24 mouse cellular contexts compared by ENCODE assay signal in genomic region chr7:80068341-80068740, GRCm38 (mm10). TPM values are rescaled to one million over a fixed set of nuclear protein-coding genes. Genes with fewer than 3 reads are reported as not detected.
A peak's percentile ranks its signal among the peaks of the same experiment; 100 is the strongest.
DNase-seq lines count a peak whose midpoint lies in the region; ATAC-seq and TF ChIP-seq lines count a peak whose summit lies in the region.
"Had no signal": no experiment of that assay in that cellular context is flagged by ENCODE, and none has a peak within 500 bp of the region (broad histone marks: within the 10 kb centered on the region; RNA-seq: fewer than 3 reads in every experiment).

No protein-coding gene starts in this region.

- no peaks in the 10 kb centered on the region for H3K27me3 ChIP-seq in forebrain, embryonic 12.5 days
- no peaks in the 10 kb centered on the region for H3K27me3 ChIP-seq in forebrain, embryonic 13.5 days
- H3K27me3 ChIP-seq in heart, embryonic 16.5 days (ENCODE audit: control insufficient read depth, insufficient read depth, low read length): no peaks in the 10 kb centered on the region
- no peaks in the 10 kb centered on the region for H3K27me3 ChIP-seq in embryonic facial prominence, embryonic 15.5 days
- H3K27me3 ChIP-seq in liver, postnatal 0 days (ENCODE audit: insufficient read depth, low read length): no peaks in the 10 kb centered on the region
- H3K27me3 ChIP-seq: CH12.LX; hindbrain, embryonic 12.5 days; kidney, embryonic 15.5 days; limb, embryonic 13.5 days; liver, embryonic 12.5 days; midbrain, embryonic 15.5 days; neural tube, embryonic 13.5 days had no signal

- no peak for DNase-seq in heart, adult 9 months (ENCODE audit: low spot score in 2 of 2)
- DNase-seq in ZHBTc4 (ENCODE audit: low read depth, low spot score): peak; percentile 39
- DNase-seq in liver, postnatal 0 days: no peak
- DNase-seq: adrenal gland, postnatal 10 days; cerebellum, adult 8-10 months; kidney, adult 11 months; layer of hippocampus, adult 9-11 months; lung, adult 2 months; lung, postnatal 14 days; retina, postnatal 1 day; right cerebral cortex, postnatal 25 days; spleen, adult 18-20 months had no signal

- ATAC-seq in forebrain, embryonic 12.5 days (ENCODE audit: low FRiP score): no peak
- no peak for ATAC-seq in forebrain, embryonic 13.5 days
- ATAC-seq in heart, embryonic 16.5 days (replicated peaks; ENCODE audit: extremely low read depth, insufficient read depth, low FRiP score): no peak
- ATAC-seq in embryonic facial prominence, embryonic 15.5 days (ENCODE audit: insufficient number of reproducible peaks, low FRiP score, low TSS enrichment, low read depth): no peak
- no peak for ATAC-seq in liver, postnatal 0 days
- ATAC-seq: liver, embryonic 12.5 days; midbrain, embryonic 15.5 days had no signal

- no peaks in the 10 kb centered on the region for H3K36me3 ChIP-seq in forebrain, embryonic 12.5 days (replicated peaks)
- H3K36me3 ChIP-seq in forebrain, embryonic 13.5 days (ENCODE audit: poor library complexity, severe bottlenecking): no peaks in the 10 kb centered on the region
- H3K36me3 ChIP-seq in heart, embryonic 16.5 days (ENCODE audit: control insufficient read depth, insufficient read depth): no peaks in the 10 kb centered on the region
- no peaks in the 10 kb centered on the region for H3K36me3 ChIP-seq in embryonic facial prominence, embryonic 15.5 days
- H3K36me3 ChIP-seq in liver, postnatal 0 days (replicated peaks; ENCODE audit: insufficient read depth, low read length): no peaks in the 10 kb centered on the region
- H3K36me3 ChIP-seq: hindbrain, embryonic 12.5 days; kidney, embryonic 15.5 days; limb, embryonic 13.5 days; liver, embryonic 12.5 days; midbrain, embryonic 15.5 days; neural tube, embryonic 13.5 days had no signal

- H3K9ac ChIP-seq in forebrain, embryonic 12.5 days: no peak overlapping the region
- H3K9ac ChIP-seq in forebrain, embryonic 13.5 days: no peak overlapping the region
- H3K9ac ChIP-seq in heart, embryonic 16.5 days (ENCODE audit: low read length): no peak overlapping the region
- no peak overlapping the region for H3K9ac ChIP-seq in embryonic facial prominence, embryonic 15.5 days
- H3K9ac ChIP-seq in liver, postnatal 0 days (replicated peaks): no peak overlapping the region
- H3K9ac ChIP-seq: kidney, embryonic 15.5 days; limb, embryonic 13.5 days; liver, embryonic 12.5 days; midbrain, embryonic 15.5 days had no signal

- peaks cover 70% of the 10 kb centered on the region for H3K4me1 ChIP-seq in forebrain, embryonic 12.5 days
- H3K4me1 ChIP-seq in forebrain, embryonic 13.5 days: peaks cover 68% of the 10 kb centered on the region
- H3K4me1 ChIP-seq in heart, embryonic 16.5 days (ENCODE audit: control insufficient read depth, insufficient read depth, low read length): peaks cover 38% of the 10 kb centered on the region
- peaks cover 72% of the 10 kb centered on the region for H3K4me1 ChIP-seq in embryonic facial prominence, embryonic 15.5 days
- peaks cover 29% of the 10 kb centered on the region for H3K4me1 ChIP-seq in liver, postnatal 0 days (ENCODE audit: insufficient read depth)

- 0 out of 2 replicates have a peak overlapping the region, but pooled peaks have one; percentile 13 for H3K27ac ChIP-seq in forebrain, embryonic 12.5 days
- no peak overlapping the region for H3K27ac ChIP-seq in forebrain, embryonic 13.5 days
- no peak overlapping the region for H3K27ac ChIP-seq in heart, embryonic 16.5 days (ENCODE audit: low read length)
- H3K27ac ChIP-seq in embryonic facial prominence, embryonic 15.5 days (replicated peaks): peak overlapping the region; percentile 83
- H3K27ac ChIP-seq in liver, postnatal 0 days (ENCODE audit: low read depth): no peak overlapping the region
- H3K27ac ChIP-seq: limb, embryonic 13.5 days; liver, embryonic 12.5 days had no signal

- TF ChIP-seq CTCF in liver, postnatal 0 days (IDR thresholded peaks at IDR 0.05; ENCODE audit: low read depth): no peak

- no peak overlapping the region for H3K4me2 ChIP-seq in forebrain, embryonic 12.5 days
- no peak overlapping the region for H3K4me2 ChIP-seq in forebrain, embryonic 13.5 days
- 0 out of 2 replicates have a peak overlapping the region, but pooled peaks have one; percentile 18 for H3K4me2 ChIP-seq in heart, embryonic 16.5 days (ENCODE audit: low read depth, low read length)
- peak overlapping the region; percentile 17; the same call in 1 of the 2 replicates for H3K4me2 ChIP-seq in embryonic facial prominence, embryonic 15.5 days (replicated peaks)
- no peak overlapping the region for H3K4me2 ChIP-seq in liver, postnatal 0 days (ENCODE audit: low read depth, low read length)
- H3K4me2 ChIP-seq: hindbrain, embryonic 12.5 days; limb, embryonic 13.5 days; liver, embryonic 12.5 days; midbrain, embryonic 15.5 days; neural tube, embryonic 13.5 days had no signal

- 58% methylated on average over 5 of the region's 7 CpGs for WGBS in forebrain, embryonic 12.5 days
- 57% methylated on average over 5 of the region's 7 CpGs for WGBS in forebrain, embryonic 13.5 days
- 58% methylated on average over 6 of the region's 7 CpGs for WGBS in heart, embryonic 16.5 days
- 32% methylated on average over 6 of the region's 7 CpGs for WGBS in embryonic facial prominence, embryonic 15.5 days
- WGBS in liver, postnatal 0 days (ENCODE audit: insufficient replicate concordance): 86% methylated on average over 5 of the region's 7 CpGs

- no peaks in the 10 kb centered on the region for H3K9me3 ChIP-seq in forebrain, embryonic 12.5 days
- no peaks in the 10 kb centered on the region for H3K9me3 ChIP-seq in forebrain, embryonic 13.5 days (replicated peaks)
- H3K9me3 ChIP-seq in heart, embryonic 16.5 days (replicated peaks; ENCODE audit: control insufficient read depth, low read length): no peaks in the 10 kb centered on the region
- no peaks in the 10 kb centered on the region for H3K9me3 ChIP-seq in embryonic facial prominence, embryonic 15.5 days (replicated peaks)
- H3K9me3 ChIP-seq in liver, postnatal 0 days (ENCODE audit: low read length): no peaks in the 10 kb centered on the region
- H3K9me3 ChIP-seq: hindbrain, embryonic 12.5 days; kidney, embryonic 15.5 days; limb, embryonic 13.5 days; liver, embryonic 12.5 days; midbrain, embryonic 15.5 days; neural tube, embryonic 13.5 days had no signal

- no peak overlapping the region for H3K4me3 ChIP-seq in forebrain, embryonic 12.5 days (replicated peaks)
- H3K4me3 ChIP-seq in forebrain, embryonic 13.5 days: no peak overlapping the region
- no peak overlapping the region for H3K4me3 ChIP-seq in heart, embryonic 16.5 days (ENCODE audit: low read length)
- no peak overlapping the region for H3K4me3 ChIP-seq in embryonic facial prominence, embryonic 15.5 days (replicated peaks)
- H3K4me3 ChIP-seq in liver, postnatal 0 days (ENCODE audit: low read depth, low read length): no peak overlapping the region
- H3K4me3 ChIP-seq: erythroblast, embryonic 14.5 days; hindbrain, embryonic 12.5 days; kidney, embryonic 15.5 days; limb, embryonic 13.5 days; liver, embryonic 12.5 days; midbrain, embryonic 15.5 days; neural tube, embryonic 13.5 days had no signal

- TF ChIP-seq EP300 in liver, postnatal 0 days (IDR thresholded peaks at IDR 0.05; ENCODE audit: low read depth): no peak

RNA-seq across cellular contexts. Expression of gene Zfp710, which starts 43.7 kb away (rescaled TPM):
- polyA plus RNA-seq in forebrain, embryonic 12.5 days (2016; fragmentation: Nextera tagmentation; extraction: Ambion mirVana): 30.5 and 33.9 TPM in 2 replicates
- 20.6 and 23.1 TPM in 2 replicates for polyA plus RNA-seq in forebrain, embryonic 13.5 days (2015; fragmentation: Nextera tagmentation; extraction: Ambion mirVana)
- polyA plus RNA-seq in heart, embryonic 16.5 days (2015; fragmentation: Nextera tagmentation; extraction: Ambion mirVana): 12.4 and 12.6 TPM in 2 replicates
- 22.0 and 22.9 TPM in 2 replicates for polyA plus RNA-seq in embryonic facial prominence, embryonic 15.5 days (2015; fragmentation: Nextera tagmentation; extraction: Ambion mirVana)
- polyA plus RNA-seq in liver, postnatal 0 days (2015; fragmentation: Nextera tagmentation; extraction: Ambion mirVana): 5.9 and 6.4 TPM in 2 replicates

RNA-seq across cellular contexts. Expression of gene Idh2, which starts 46.9 kb away (rescaled TPM):
- 359 and 369 TPM in 2 replicates for polyA plus RNA-seq in forebrain, embryonic 12.5 days (2016; fragmentation: Nextera tagmentation; extraction: Ambion mirVana)
- 351 and 386 TPM in 2 replicates for polyA plus RNA-seq in forebrain, embryonic 13.5 days (2015; fragmentation: Nextera tagmentation; extraction: Ambion mirVana)
- polyA plus RNA-seq in heart, embryonic 16.5 days (2015; fragmentation: Nextera tagmentation; extraction: Ambion mirVana): 2,779 and 2,782 TPM in 2 replicates
- polyA plus RNA-seq in embryonic facial prominence, embryonic 15.5 days (2015; fragmentation: Nextera tagmentation; extraction: Ambion mirVana): 546 and 574 TPM in 2 replicates
- polyA plus RNA-seq in liver, postnatal 0 days (2015; fragmentation: Nextera tagmentation; extraction: Ambion mirVana): 183 and 184 TPM in 2 replicates

Comparison
In these comparisons a context has a peak if more than half of its experiments do, and no peak if none do; other contexts are left out.
1. H3K27ac ChIP-seq: peak in forebrain, embryonic 12.5 days (single experiment) and embryonic facial prominence, embryonic 15.5 days (single experiment); none in forebrain, embryonic 13.5 days (single experiment), heart, embryonic 16.5 days (single experiment) and liver, postnatal 0 days (single experiment).
2. H3K4me2 ChIP-seq: peak in heart, embryonic 16.5 days (single experiment) and embryonic facial prominence, embryonic 15.5 days (single experiment); none in forebrain, embryonic 12.5 days (single experiment), forebrain, embryonic 13.5 days (single experiment) and liver, postnatal 0 days (single experiment).